Comparison of ENCODE assay signal across 31 mouse cellular contexts in the genomic region with DNA sequence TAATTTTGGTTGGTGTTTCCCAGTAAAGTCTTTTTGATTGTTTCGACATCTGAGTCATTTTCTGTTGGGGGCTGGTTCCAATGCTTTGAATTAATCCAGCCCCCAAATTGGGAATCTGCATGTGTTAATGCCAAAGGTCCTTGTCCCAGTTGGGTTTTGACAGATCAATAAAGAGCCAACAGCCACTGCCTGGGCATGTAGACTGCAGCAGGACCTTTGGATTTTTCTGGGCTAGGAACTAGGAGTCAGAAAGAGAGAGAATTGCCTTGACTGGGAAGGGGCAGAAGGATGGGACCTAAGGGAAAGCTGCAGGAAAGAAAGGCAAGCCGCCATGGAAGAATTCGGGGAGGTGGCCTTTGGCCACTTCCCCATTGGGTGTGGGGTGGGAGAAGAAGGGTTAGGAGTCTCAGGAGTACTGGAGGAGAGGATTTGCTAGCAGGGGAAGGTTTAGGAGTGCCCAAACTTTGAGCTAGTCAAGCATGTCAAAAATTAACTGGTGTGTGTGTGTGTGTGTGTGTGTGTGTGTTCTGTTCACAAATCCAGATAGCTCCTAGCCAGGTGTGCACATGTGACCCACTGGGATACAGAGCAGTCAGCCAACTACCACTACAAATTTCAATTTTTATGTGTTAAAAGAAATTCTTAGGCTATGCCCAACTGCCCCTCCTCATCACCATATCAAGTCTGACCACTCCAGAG. TPM values are rescaled to one million over a fixed set of nuclear protein-coding genes. Genes with fewer than 3 reads are reported as not detected.
"Had no signal": no experiment of that assay in that cellular context is flagged by ENCODE, and none has a peak within 500 bp of the region (broad histone marks: within the 10 kb centered on the region; RNA-seq: fewer than 3 reads in every experiment).

No protein-coding gene starts in this region.

- ATAC-seq: lung, postnatal 0 days; midbrain, embryonic 13.5 days; midbrain, embryonic 15.5 days; midbrain, embryonic 16.5 days had no signal

- DNase-seq: layer of hippocampus, postnatal 36 days; left cerebral cortex, postnatal 4 days; liver; liver, embryonic 13.5 days; lung, adult 18-20 months; lung, adult 2 months; lung, embryonic 14.5 days; lung, postnatal 10 days; lung, postnatal 14 days; lung, postnatal 36 days; lung, postnatal 4 days; midbrain, embryonic 14.5 days had no signal

- H3K9me3 ChIP-seq: limb, embryonic 10.5 days; limb, embryonic 12.5 days; limb, embryonic 13.5 days; limb, embryonic 15.5 days; liver, embryonic 13.5 days; liver, embryonic 15.5 days; lung, embryonic 15.5 days; midbrain, embryonic 10.5 days; midbrain, embryonic 12.5 days; midbrain, embryonic 13.5 days; midbrain, embryonic 15.5 days; neural tube, embryonic 12.5 days had no signal

- H3K4me3 ChIP-seq: left cerebral cortex, adult 2 months; limb, embryonic 10.5 days; limb, embryonic 12.5 days; limb, embryonic 13.5 days; limb, embryonic 15.5 days; liver, embryonic 13.5 days; liver, embryonic 15.5 days; lung, embryonic 15.5 days; midbrain, embryonic 10.5 days; midbrain, embryonic 12.5 days; midbrain, embryonic 13.5 days; midbrain, embryonic 15.5 days; myocyte; neural tube, embryonic 12.5 days had no signal

- H3K36me3 ChIP-seq: limb, embryonic 10.5 days; limb, embryonic 12.5 days; limb, embryonic 13.5 days; limb, embryonic 15.5 days; liver, embryonic 13.5 days; liver, embryonic 15.5 days; lung, embryonic 15.5 days; midbrain, embryonic 10.5 days; midbrain, embryonic 12.5 days; midbrain, embryonic 13.5 days; midbrain, embryonic 15.5 days; neural tube, embryonic 12.5 days had no signal

- H3K4me2 ChIP-seq: limb, embryonic 12.5 days; limb, embryonic 13.5 days; limb, embryonic 15.5 days; liver, embryonic 13.5 days; liver, embryonic 15.5 days; lung, embryonic 14.5 days; lung, embryonic 15.5 days; midbrain, embryonic 11.5 days; midbrain, embryonic 12.5 days; midbrain, embryonic 13.5 days; midbrain, embryonic 15.5 days; neural tube, embryonic 12.5 days had no signal

- H3K4me1 ChIP-seq: limb, embryonic 10.5 days; liver, embryonic 13.5 days; midbrain, embryonic 10.5 days; midbrain, embryonic 12.5 days; midbrain, embryonic 13.5 days; neural tube, embryonic 12.5 days had no signal

- H3K9ac ChIP-seq: limb, embryonic 12.5 days; limb, embryonic 13.5 days; limb, embryonic 15.5 days; liver, embryonic 13.5 days; liver, embryonic 14.5 days; liver, embryonic 15.5 days; lung, embryonic 14.5 days; lung, embryonic 15.5 days; midbrain, embryonic 12.5 days; midbrain, embryonic 13.5 days; midbrain, embryonic 15.5 days; neural tube, embryonic 12.5 days had no signal

- H3K27me3 ChIP-seq: limb, embryonic 12.5 days; limb, embryonic 13.5 days; liver, embryonic 13.5 days; liver, embryonic 15.5 days; lung, embryonic 15.5 days; midbrain, embryonic 12.5 days; midbrain, embryonic 13.5 days; midbrain, embryonic 15.5 days; neural tube, embryonic 12.5 days had no signal

- H3K27ac ChIP-seq: left cerebral cortex, adult 2 months; limb, embryonic 10.5 days; limb, embryonic 12.5 days; limb, embryonic 13.5 days; limb, embryonic 15.5 days; liver, embryonic 13.5 days; liver, embryonic 14.5 days; liver, embryonic 15.5 days; lung, embryonic 15.5 days; macrophage; midbrain, embryonic 10.5 days; midbrain, embryonic 12.5 days; midbrain, embryonic 13.5 days; midbrain, embryonic 15.5 days; neural tube, embryonic 12.5 days had no signal

RNA-seq across cellular contexts. Expression of a gene that starts 51.0 kb away (rescaled TPM):
- total RNA-seq: megakaryocyte-erythroid progenitor cell, adult 5-6 weeks had no signal
